Mouse (Mus musculus) limb, embryonic 12.5 days (tissue): ENCODE data around the gene Fdxr. TPM values are rescaled to one million over a fixed set of nuclear protein-coding genes. Genes with fewer than 3 reads are reported as not detected.
A peak's percentile ranks its signal among the peaks of the same experiment; 100 is the strongest.

ENCODE experiments used
- ATAC-seq: fragments of 200-750 bp; cut with Nextera tagmentation; 2 replicates; pipeline ENCODE4 v1.8.0; 2017; ENCODE audit warnings: low read depth, moderate TSS enrichment; ENCODE audit not compliant: insufficient number of reproducible peaks, insufficient read depth, low FRiP score, low TSS enrichment
- H3K27ac ChIP-seq: fragments of 300-500 bp; sonication (generic); 2 replicates; pipeline ENCODE4 v1.5.1; 2016; ENCODE audit warnings: mild to moderate bottlenecking, moderate library complexity
- H3K27me3 ChIP-seq: fragments of 300-500 bp; sonication (generic); 2 replicates; pipeline ENCODE4 v1.6.1; 2016; ENCODE audit warnings: mild to moderate bottlenecking, moderate library complexity
- H3K36me3 ChIP-seq: fragments of 300-500 bp; sonication (generic); 2 replicates; pipeline ENCODE4 v1.6.1; 2016; ENCODE audit warnings: mild to moderate bottlenecking, moderate library complexity
- H3K4me1 ChIP-seq: fragments of 300-500 bp; sonication (generic); replicated peaks from 2 replicates; pipeline ENCODE4 v1.6.1; 2016
- H3K4me2 ChIP-seq: fragments of 300-500 bp; sonication (generic); 2 replicates; pipeline ENCODE4 v1.6.1; 2016; ENCODE audit warnings: mild to moderate bottlenecking, moderate library complexity
- H3K4me3 ChIP-seq: fragments of 300-500 bp; sonication (generic); replicated peaks from 2 replicates; pipeline ENCODE4 v1.5.1; 2016; ENCODE audit warnings: mild to moderate bottlenecking
- H3K9ac ChIP-seq: fragments of 300-500 bp; sonication (generic); replicated peaks from 2 replicates; pipeline ENCODE4 v1.6.1; 2016; ENCODE audit warnings: mild to moderate bottlenecking, moderate library complexity
- H3K9me3 ChIP-seq: fragments of 300-500 bp; sonication (generic); 2 replicates; pipeline ENCODE4 v1.6.1; 2016; ENCODE audit warnings: mild to moderate bottlenecking, moderate library complexity
- WGBS: fragments of 180-500 bp; shearing (Covaris S2); methylation state at CpG from one replicate; pipeline ENCODE4 v1.1.7; 2016; 5-methylcytosine and 5-hydroxymethylcytosine counted together
- polyA plus RNA-seq: library from polyadenylated mRNA; unstranded; fragments of >200 nt; fragmentation: Nextera tagmentation; extraction: Ambion mirVana; gene quantifications from 2 replicates; pipeline ENCODE4 v1.2.1, GENCODE M21; 2016

Gene Fdxr
- polyA plus RNA-seq, 1 experiment from 2014 or later = 16.1 TPM

DNA sequence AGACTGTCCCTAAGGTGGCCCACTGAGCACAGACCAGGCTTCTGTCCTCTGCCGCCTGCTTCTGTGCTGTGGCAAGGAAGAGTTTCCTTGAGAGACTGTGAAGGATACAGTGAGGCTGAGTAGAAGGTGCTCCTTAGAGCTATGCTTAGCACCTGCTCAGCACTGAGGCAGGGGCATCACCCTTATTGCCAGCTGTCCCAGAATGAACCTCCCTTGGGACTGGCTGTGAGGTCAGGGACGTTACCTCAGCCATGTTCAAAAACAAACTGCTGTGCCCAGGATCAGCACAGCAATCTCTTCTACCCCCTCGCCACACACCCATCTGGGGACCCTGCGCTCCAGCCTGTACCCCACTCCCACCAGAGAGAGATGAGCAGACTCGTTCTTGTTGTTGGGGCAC, 44.0 kb downstream of the Fdxr start:
- Histone ChIP-seq H3K27ac (no peak overlapping the region), H3K9ac (0 out of 2 replicates have a peak overlapping the region, but pooled peaks have one; percentile 1), H3K27me3 (peaks cover 48% of the 10 kb centered on the region), H3K4me3 (no peak overlapping the region), H3K9me3 (no peaks in the 10 kb centered on the region), H3K4me2 (no peak overlapping the region), H3K4me1 (peaks cover 34% of the 10 kb centered on the region), H3K36me3 (no peaks in the 10 kb centered on the region)
- no peak for ATAC-seq
- WGBS = 79% methylated on average over 5 of the region's 5 CpGs

DNA sequence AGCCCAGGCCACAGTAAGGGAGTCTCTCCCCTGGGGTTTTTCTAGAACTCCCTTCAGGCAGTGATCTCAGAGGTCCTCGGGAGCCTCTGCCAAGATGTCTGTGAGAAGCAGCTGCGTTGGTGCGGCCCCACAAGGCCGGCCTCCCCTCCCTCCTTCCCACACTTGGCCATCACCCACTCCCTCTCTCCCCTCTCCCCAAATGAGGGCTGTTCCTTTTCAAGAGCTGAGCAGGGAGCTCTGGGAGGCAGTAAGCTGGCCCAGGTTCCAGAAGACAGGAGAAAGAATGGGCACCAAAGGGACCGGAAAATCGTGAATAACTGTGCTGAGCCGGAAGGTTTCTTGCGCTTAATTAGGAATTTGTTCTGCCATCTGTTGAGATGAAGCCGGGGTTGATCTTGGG, 44.9 kb downstream of the Fdxr start:
- Histone ChIP-seq H3K4me3 (no peak overlapping the region), H3K27me3 (peaks cover 54% of the 10 kb centered on the region), H3K9ac (no peak overlapping the region), H3K9me3 (no peaks in the 10 kb centered on the region), H3K4me2 (no peak overlapping the region), H3K36me3 (no peaks in the 10 kb centered on the region), H3K4me1 (peaks cover 39% of the 10 kb centered on the region), H3K27ac (no peak overlapping the region)
- ATAC-seq = no peak
- 56% methylated on average over 9 of the region's 9 CpGs for WGBS

DNA sequence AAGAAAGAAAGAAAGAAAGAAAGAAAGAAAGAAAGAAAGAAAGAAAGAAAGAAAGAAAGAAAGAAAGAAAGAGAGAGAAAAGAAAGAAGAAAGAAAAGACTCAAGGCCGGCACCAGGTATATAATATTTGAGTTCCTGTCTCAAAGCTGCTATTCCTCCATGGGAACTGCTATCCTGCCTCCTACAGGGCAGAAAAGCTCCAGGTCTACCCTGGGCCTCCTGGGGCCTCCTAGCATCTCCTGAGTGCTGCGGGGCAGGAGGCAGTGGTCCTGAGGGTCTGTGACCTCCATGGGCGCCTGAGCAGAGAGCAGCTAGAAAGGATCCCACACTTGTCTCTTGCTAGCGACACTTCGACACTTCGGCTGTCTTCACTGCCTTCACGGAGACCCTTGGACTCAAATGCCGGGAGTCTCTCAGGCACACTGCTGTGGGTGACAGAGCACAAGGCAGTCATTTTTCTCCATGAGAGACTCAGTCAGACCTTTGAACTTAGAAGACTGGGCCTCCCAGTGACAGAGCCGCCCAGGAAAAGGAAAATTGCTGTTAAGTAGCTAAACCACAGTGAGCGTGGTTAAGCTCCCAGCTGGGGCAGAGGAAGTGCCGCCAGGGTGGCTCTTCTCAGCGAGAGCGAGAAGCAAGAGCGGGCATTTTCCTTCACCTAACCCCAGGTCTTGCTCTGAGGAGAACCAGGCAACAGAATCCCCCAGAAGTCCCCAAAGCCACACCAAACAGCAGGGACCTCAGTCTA, 45.5 kb downstream of the Fdxr start:
- WGBS = 45% methylated on average over 14 of the region's 14 CpGs
- Histone ChIP-seq H3K9ac (no peak overlapping the region), H3K4me2 (no peak overlapping the region), H3K4me3 (no peak overlapping the region), H3K36me3 (no peaks in the 10 kb centered on the region), H3K27ac (no peak overlapping the region), H3K9me3 (no peaks in the 10 kb centered on the region), H3K4me1 (peaks cover 39% of the 10 kb centered on the region), H3K27me3 (peaks cover 56% of the 10 kb centered on the region)
- ATAC-seq = no peak

DNA sequence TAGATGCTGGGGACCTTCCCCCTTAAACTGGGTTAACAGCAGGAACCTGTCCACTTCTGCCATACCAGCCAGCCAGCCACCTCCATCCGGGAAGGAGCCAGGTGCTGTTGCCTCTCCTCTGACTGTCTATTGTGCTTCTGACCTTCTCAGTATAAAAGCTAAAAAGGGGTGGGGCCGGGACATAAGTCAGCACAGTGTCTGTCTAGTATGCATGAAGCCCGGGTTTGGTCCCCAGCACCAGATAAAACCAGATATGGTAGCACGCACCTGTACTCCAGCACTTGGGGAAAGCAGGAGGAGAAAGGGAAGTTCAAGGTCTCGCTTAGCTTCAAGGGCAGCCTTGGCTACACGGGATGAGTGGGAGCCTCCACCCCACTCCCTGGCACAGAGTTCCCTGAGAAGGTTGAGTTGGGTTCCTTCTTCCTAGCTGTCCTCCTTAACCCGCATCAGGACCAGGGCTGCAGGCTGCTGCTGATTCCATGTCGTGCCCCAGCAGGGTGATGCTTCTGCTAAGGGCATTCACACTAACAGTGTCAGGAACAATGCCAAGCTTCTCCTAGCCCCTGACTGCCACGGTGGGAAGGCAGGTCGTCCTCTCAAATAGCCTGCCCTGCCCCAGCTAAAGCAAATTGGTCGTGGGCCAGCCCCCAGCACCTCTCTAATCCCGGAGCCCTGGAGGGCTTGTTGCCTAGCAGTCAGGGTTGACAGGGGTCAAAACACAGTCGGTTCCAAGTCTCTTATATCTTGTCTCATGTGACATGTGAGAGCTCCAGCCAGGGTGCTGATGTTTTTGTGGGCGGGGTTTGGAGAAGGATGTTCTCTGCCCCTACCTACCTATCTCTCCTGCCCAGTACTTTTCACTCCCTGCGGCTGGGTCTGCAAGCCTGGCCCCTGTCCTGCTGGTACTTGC, 47.6 kb downstream of the Fdxr start:
- Histone ChIP-seq H3K27me3 (peaks cover 63% of the 10 kb centered on the region), H3K4me2 (no peak overlapping the region), H3K4me1 (peaks cover 43% of the 10 kb centered on the region), H3K27ac (no peak overlapping the region), H3K4me3 (no peak overlapping the region), H3K36me3 (no peaks in the 10 kb centered on the region), H3K9ac (no peak overlapping the region), H3K9me3 (no peaks in the 10 kb centered on the region)
- 47% methylated on average over 15 of the region's 15 CpGs for WGBS
- ATAC-seq = no peak

DNA sequence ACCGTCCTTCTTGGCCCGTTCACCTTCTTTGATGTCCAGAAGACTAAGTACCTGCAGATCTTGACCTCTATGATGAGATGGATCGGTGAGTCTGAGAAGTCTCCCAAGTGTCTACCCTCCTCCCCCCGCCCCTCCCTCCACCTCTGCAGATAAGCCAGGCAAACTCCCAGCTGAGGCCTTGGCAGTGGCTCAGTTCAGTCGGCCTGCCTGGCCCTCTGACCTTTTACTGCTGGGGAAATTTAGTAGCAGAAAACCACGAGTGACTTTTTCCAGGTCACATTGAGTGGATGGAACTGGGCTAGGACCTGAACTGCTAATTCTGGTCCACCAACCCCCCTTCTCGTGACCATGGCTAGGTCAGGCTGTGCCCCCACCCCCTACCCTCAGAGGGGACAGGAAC, 48.4 kb downstream of the Fdxr start:
- Histone ChIP-seq H3K36me3 (no peaks in the 10 kb centered on the region), H3K9ac (no peak overlapping the region), H3K9me3 (no peaks in the 10 kb centered on the region), H3K4me1 (peaks cover 41% of the 10 kb centered on the region), H3K27ac (no peak overlapping the region), H3K4me2 (no peak overlapping the region), H3K27me3 (peaks cover 63% of the 10 kb centered on the region), H3K4me3 (no peak overlapping the region)
- no peak for ATAC-seq
- 45% methylated on average over 7 of the region's 7 CpGs for WGBS

DNA sequence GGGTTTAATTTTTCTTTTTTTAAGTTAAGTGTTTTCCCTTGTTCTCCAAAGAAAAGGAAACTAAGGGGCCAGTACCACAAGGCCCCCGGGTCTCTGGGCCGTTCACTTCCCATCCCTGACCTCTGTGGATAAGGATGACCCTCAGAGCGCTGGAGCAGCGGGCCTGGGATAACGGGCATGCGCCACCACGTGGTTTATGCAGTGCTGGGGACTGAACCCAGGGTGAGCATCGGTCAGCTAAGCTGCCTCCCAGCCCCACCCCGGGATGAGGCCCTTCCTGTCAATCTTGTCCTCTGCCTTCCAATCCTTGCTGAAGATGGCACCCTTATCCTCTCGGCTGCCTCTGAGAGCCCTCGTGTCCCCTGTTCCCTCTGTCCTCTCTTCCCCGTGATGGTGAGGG, 49.2 kb downstream of the Fdxr start:
- no peaks in the 10 kb centered on the region for H3K9me3 ChIP-seq
- H3K9ac ChIP-seq = no peak overlapping the region
- peaks cover 60% of the 10 kb centered on the region for H3K27me3 ChIP-seq
- ATAC-seq = no peak
- 25% methylated on average over 12 of the region's 12 CpGs for WGBS
- no peak overlapping the region for H3K4me2 ChIP-seq
- H3K27ac ChIP-seq = no peak overlapping the region
- H3K36me3 ChIP-seq = no peaks in the 10 kb centered on the region
- peaks cover 41% of the 10 kb centered on the region for H3K4me1 ChIP-seq
- H3K4me3 ChIP-seq = no peak overlapping the region

DNA sequence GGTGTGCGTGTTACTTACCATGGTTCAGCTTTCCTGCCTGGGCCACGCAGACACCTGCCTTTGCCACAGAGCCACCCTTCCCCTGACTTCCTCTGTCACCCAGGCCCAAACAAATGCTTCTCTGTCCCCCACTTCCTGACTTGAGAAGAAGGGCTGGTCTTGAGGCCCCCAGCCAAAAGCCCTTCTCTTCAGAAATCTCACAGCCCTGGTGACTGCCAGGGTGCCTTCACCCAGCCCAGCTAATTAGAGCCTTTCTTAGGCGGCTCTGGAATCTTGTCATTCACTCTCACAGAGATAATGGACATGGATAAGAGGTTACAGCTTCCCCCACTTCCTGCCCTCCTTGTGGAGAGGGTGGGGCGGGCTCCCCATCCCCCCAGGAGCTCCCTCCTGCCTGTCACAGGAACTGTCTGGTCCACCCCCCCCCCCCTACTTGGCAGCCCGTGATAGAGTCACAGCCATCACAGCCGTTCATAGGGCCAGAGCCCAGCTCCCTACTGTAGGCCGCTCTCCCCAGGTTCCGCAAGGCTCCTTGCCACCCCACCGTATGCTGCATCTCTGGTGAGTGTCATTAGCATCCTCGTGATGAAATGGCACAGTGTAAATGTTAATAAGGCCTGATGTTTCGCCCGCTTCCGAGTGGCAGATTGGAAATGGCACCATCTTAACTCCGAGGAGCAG, 49.9 kb downstream of the Fdxr start:
- Histone ChIP-seq H3K4me3 (no peak overlapping the region), H3K9me3 (no peaks in the 10 kb centered on the region), H3K9ac (0 out of 2 replicates have a peak overlapping the region, but pooled peaks have one; percentile 9), H3K4me2 (no peak overlapping the region), H3K27ac (no peak overlapping the region), H3K4me1 (peaks cover 48% of the 10 kb centered on the region), H3K36me3 (no peaks in the 10 kb centered on the region), H3K27me3 (peaks cover 63% of the 10 kb centered on the region)
- WGBS = 34% methylated on average over 14 of the region's 14 CpGs
- no peak for ATAC-seq

DNA sequence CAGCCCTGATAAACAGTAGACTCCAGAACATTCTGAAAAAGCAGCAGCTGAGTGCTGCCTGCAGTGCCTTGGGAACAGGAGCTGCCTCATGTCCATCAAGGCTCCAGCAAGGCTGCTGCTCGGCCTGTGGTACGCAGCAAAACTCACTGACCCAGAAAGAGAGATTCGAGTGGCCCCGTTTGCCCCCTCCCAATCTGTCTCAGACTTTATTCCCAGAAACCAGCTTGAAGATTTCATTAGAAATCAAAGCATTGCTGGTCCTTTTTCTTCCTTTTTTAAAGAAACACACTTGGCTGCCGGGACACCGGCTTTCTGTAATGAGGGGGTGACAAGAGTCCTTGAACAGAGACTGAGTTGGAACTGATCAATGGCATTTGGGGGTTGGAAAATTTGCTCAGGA, 51.5 kb downstream of the Fdxr start:
- ATAC-seq = no peak
- Histone ChIP-seq H3K27me3 (peaks cover 54% of the 10 kb centered on the region), H3K9ac (no peak overlapping the region), H3K36me3 (no peaks in the 10 kb centered on the region), H3K4me2 (no peak overlapping the region), H3K27ac (no peak overlapping the region), H3K9me3 (no peaks in the 10 kb centered on the region), H3K4me3 (no peak overlapping the region), H3K4me1 (peaks cover 45% of the 10 kb centered on the region)
- WGBS = 85% methylated on average over 6 of the region's 6 CpGs

DNA sequence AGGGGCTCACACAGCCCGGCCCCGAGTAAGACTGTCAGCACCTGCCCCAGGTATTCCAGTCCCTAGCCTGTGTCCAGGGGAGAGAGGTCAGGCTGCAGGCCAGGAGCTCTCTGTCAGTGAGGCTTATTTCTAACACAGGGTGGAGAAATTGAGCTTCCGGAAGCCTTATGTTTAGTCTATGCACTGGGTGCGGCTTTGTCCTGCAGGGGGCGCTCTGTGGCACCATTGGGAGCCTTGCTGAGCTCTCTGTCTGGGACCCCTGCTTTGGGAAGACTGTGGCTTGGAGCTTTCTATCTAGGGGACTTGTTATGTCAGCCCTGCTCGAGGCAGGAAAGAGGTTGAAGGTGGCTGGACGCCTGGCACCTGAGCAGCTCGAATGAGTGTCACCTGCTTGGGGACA, 52.0 kb downstream of the Fdxr start:
- no peak for ATAC-seq
- H3K9ac ChIP-seq = no peak overlapping the region
- H3K4me3 ChIP-seq = no peak overlapping the region
- H3K36me3 ChIP-seq = no peaks in the 10 kb centered on the region
- H3K4me1 ChIP-seq = peaks cover 45% of the 10 kb centered on the region
- peaks cover 49% of the 10 kb centered on the region for H3K27me3 ChIP-seq
- H3K4me2 ChIP-seq = no peak overlapping the region
- WGBS = 50% methylated on average over 8 of the region's 8 CpGs
- no peak overlapping the region for H3K27ac ChIP-seq
- H3K9me3 ChIP-seq = no peaks in the 10 kb centered on the region

DNA sequence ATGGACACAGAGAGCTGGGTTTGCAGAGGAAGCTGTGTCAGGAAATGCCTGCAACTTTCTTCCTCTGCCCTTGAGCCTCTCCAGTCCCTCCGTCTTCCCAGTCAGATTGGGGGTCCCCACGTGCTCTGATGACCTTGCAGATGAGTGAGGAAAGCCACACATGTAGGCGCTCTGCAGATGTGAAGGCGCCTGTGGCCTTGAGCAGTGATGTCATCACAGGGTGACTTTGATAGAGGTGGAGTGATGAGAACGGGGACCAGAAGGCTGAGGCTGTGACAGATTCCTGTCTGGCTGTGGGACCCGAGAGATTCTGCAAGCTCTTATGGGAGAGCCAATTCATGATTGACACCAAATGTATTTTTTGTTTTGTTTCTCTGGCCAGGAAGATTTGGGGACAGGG, 53.0 kb downstream of the Fdxr start:
- 55% methylated on average over 6 of the region's 6 CpGs for WGBS
- H3K9ac ChIP-seq = no peak overlapping the region

DNA sequence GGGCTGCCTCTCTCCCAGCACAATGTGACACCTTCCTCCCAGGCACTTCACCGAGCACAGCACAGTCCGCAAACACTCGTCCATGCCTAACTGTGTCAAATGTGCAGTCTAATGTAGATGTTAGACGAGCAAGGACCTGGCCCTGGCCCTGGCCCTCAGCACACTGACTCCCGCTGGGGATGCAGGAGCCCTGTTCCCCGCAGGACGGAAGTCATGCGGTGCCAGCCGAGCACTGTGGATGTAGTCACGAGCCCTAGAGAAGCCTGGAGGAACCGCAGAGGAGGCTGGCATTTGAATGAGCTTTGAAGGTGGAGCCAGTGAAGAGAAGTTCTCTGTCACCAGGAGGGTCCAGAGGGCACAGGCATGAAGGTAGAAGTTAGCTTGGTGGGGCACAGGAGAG, 53.4 kb downstream of the Fdxr start:
- H3K4me1 ChIP-seq = peaks cover 45% of the 10 kb centered on the region
- H3K4me3 ChIP-seq = no peak overlapping the region
- 57% methylated on average over 11 of the region's 11 CpGs for WGBS
- H3K9me3 ChIP-seq = no peaks in the 10 kb centered on the region
- no peak overlapping the region for H3K27ac ChIP-seq
- no peak overlapping the region for H3K4me2 ChIP-seq
- H3K36me3 ChIP-seq = no peaks in the 10 kb centered on the region
- peaks cover 42% of the 10 kb centered on the region for H3K27me3 ChIP-seq
- no peak overlapping the region for H3K9ac ChIP-seq
- no peak for ATAC-seq

More for the DNA sequence above, 53.0 kb downstream of the Fdxr start:
- Histone ChIP-seq H3K9me3 (no peaks in the 10 kb centered on the region), H3K4me1 (peaks cover 45% of the 10 kb centered on the region), H3K4me2 (no peak overlapping the region), H3K36me3 (no peaks in the 10 kb centered on the region), H3K4me3 (no peak overlapping the region), H3K27ac (no peak overlapping the region), H3K27me3 (peaks cover 45% of the 10 kb centered on the region)
- no peak for ATAC-seq
